Mouse (Mus musculus): ENCODE results near the gene Chrm4. TPM values are rescaled to one million over a fixed set of nuclear protein-coding genes. Genes with fewer than 3 reads are reported as not detected.

Chrm4 gene
- polyA plus RNA-seq, 1 experiment from 2014 or later: 0.17 TPM

DNA sequence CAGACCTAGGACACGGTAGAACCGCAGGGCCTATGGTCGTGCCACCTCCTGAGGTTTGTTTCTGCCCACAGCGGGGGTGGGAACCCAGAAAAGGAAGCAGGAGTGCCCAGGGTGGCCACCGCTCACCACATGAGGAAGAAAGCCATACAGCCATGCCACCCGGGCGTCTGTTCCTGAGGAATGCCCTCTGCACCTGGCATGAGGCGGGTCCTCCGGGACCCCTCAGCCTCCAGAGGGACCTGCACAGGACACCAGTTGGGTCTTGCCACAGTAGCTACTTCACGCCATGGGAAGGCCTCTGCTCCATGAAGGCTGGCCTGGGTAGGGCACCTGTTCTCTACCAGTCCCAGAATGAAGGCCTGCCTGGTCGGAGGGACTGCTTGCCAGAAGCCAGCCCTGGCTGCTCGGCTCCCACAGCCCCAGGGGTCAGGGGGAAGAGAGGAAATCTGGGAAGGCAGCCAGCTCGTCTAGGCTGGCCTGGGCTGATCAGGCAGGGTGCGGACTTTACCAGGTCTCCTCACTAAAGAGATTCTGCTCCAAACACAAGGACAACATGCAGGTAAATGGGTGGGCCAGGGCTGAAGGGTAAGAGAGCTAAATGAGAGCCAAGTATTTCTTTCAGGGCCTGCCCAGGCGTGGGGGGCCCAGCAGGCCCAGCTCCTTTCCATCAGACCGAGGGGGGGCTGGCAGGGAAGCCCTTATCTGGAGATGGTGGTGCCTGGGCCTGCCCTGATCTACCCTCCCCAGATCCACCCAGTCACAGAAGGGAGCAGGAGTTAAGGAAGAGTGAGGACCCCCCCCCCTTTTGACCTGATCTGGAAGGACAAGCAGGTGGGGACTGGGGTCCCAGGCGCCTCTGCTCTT lies 22.6 kb downstream of the Chrm4 start:
- H3K4me3 ChIP-seq: peak overlapping the region; percentile 63
- peak overlapping the region; percentile 94 for H3K27ac ChIP-seq
- ATAC-seq: peak; percentile 83
- peak overlapping the region; percentile 88 for H3K9ac ChIP-seq
- no peaks in the 10 kb centered on the region for H3K9me3 ChIP-seq (replicated peaks)
- no peaks in the 10 kb centered on the region for H3K27me3 ChIP-seq (replicated peaks)
- H3K36me3 ChIP-seq: peaks cover 20% of the 10 kb centered on the region
- H3K4me1 ChIP-seq: peaks cover 98% of the 10 kb centered on the region
- H3K4me2 ChIP-seq: peak overlapping the region; percentile 85
- 14% methylated on average over 17 of the region's 17 CpGs for WGBS (ENCODE audit: insufficient replicate concordance)

DNA sequence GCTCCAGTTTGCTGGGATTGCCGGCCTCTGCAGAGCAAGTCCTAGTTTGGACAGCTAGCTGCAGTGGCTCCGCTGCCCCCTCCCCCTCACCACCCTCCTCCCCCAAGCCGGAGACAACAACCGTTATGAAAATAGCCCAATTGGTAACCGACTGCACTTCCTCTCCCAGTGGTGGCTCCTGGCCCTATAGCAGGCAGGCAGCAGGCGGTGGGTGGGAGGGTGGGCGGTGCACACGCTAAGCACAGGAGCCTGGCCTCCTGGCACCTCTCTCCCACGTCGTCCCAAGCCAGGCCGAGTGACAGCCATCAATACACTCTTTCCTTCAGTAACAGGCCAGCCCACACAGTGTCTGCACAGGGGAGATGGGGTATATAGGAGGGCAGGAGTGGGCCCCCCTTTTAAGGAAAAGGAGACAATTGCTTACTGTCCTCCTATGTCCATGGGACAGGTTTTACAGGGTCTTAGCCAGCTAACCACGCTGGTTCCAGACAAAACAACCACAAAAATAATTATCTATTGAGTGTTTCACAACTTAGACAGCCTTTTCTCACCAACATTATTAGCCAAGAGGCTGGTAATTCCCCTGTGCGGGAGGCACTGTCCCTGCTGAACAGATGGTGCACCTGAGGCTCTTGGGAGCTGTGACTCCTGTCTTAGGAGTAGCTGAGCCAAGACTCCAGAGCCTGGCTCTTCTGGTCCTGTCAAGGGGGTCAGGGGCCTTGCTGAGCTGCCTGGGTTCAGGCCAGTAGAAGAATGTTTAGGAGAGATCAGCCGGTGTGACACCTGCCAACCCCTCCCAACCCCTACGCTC lies 23.4 kb downstream of the Chrm4 start:
- Histone ChIP-seq H3K36me3 (peaks cover 12% of the 10 kb centered on the region), H3K9ac (peak overlapping the region; percentile 88), H3K27me3 (replicated peaks) (no peaks in the 10 kb centered on the region), H3K9me3 (replicated peaks) (no peaks in the 10 kb centered on the region), H3K4me3 (peak overlapping the region; percentile 63), H3K4me2 (peak overlapping the region; percentile 85), H3K4me1 (peaks cover 98% of the 10 kb centered on the region), H3K27ac (peak overlapping the region; percentile 94)
- WGBS (ENCODE audit: insufficient replicate concordance): 7% methylated on average over 15 of the region's 15 CpGs
- ATAC-seq: peak; percentile 75

DNA sequence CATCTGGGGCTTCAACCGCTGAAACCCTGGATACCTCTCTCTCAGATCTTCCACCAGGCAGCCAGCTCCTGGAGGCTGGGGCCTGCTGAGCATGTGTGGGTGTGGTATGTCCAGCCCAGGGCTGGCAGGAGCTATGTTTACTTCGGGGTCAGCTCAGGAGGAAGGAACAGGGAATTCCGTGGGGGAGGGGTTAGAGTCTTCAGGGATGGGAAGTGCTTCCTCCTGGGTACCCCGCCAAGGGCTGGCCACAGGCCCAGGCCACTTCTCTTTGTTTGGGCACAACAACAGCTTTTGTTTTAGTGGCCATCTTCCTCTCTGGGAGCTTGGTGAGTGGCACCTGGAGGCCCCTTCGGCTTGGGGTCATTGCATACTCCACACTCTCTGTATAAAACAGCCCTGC lies 26.8 kb downstream of the Chrm4 start:
- Histone ChIP-seq H3K27me3 (replicated peaks) (no peaks in the 10 kb centered on the region), H3K4me3 (no peak overlapping the region), H3K27ac (peak overlapping the region; percentile 61), H3K9ac (peak overlapping the region; percentile 4; the same call in 1 of the 2 replicates), H3K36me3 (peaks cover 3% of the 10 kb centered on the region; the same call in 1 of the 2 replicates), H3K9me3 (replicated peaks) (no peaks in the 10 kb centered on the region), H3K4me1 (peaks cover 98% of the 10 kb centered on the region), H3K4me2 (no peak overlapping the region)
- WGBS (ENCODE audit: insufficient replicate concordance): 42% methylated on average over 5 of the region's 5 CpGs
- no peak for ATAC-seq

DNA sequence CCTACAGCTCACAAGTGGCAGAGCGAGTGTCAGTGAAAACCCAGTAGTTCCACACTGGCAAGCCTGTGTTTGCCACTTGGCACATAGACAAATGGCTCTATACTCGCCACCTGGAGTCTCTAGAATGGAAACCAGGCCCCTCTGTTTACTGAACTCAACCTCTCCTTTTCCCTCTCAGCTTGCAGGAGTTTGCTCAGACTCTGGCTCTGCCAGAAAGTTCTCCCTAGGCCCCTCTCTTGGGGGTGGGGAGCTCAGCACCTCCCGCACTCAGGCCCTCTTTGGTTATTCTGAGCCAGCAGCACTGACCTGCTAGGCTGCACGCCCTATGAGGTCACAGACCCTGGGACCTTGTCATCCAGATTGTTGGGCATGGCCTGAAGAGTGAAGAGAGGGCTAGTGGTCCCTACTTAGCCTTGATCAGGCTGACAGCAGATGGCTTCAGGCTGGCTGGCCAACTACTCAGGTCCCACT lies 28.1 kb downstream of the Chrm4 start:
- H3K27ac ChIP-seq: peak overlapping the region; percentile 57
- no peak for ATAC-seq
- peaks cover 98% of the 10 kb centered on the region for H3K4me1 ChIP-seq
- H3K9me3 ChIP-seq (replicated peaks): no peaks in the 10 kb centered on the region
- 90% methylated on average over 4 of the region's 4 CpGs for WGBS (ENCODE audit: insufficient replicate concordance)
- H3K36me3 ChIP-seq: peaks cover 16% of the 10 kb centered on the region
- no peak overlapping the region for H3K9ac ChIP-seq
- H3K4me3 ChIP-seq: no peak overlapping the region
- no peaks in the 10 kb centered on the region for H3K27me3 ChIP-seq (replicated peaks)
- H3K4me2 ChIP-seq: no peak overlapping the region

DNA sequence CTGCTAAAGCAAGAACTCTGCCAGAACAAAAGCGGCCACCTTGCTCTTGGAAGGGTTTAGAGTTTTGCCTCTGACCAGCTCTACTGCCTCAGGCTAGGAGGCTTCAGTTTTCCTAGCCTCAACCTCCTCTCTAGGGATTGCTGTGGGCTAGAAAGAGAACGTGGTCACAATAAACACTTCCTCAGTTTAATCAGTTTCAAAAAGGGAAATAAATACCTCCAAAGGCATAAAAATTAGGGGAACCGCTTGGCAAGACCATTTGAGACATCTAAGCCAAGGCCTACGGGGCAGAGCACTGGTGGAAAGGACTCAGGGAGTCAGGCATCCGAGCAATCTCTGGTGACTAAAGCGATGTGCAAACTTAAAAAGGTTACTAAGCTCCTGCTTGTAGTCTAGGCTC lies 28.8 kb downstream of the Chrm4 start:
- Histone ChIP-seq H3K9me3 (replicated peaks) (no peaks in the 10 kb centered on the region), H3K4me2 (no peak overlapping the region), H3K4me3 (no peak overlapping the region), H3K9ac (peak overlapping the region; percentile 43; the same call in 1 of the 2 replicates), H3K27me3 (replicated peaks) (no peaks in the 10 kb centered on the region), H3K36me3 (peaks cover 22% of the 10 kb centered on the region), H3K4me1 (peaks cover 98% of the 10 kb centered on the region), H3K27ac (peak overlapping the region; percentile 57)
- no peak for ATAC-seq
- WGBS (ENCODE audit: insufficient replicate concordance): 73% methylated on average over 6 of the region's 6 CpGs

DNA sequence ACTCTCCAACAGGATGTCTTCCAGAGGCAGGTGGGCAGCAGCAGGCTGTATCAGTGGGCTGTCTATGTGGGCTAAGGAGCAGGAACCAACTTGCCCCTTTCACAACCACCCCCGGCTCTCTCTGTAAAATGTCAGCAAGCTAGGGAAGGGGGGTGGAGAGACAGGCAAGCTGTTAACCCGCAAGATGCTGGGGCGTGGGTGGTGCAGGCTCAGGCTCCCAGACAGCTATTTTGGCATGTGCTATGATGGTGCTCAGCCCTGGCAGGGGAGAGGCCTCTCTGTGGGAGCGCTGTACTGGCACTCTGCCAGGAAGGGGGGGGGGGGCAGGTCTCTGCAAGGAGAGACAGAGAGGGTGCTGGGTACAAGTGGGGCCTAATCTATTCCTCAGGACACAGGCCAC lies 30.0 kb downstream of the Chrm4 start:
- Histone ChIP-seq H3K27ac (peak overlapping the region; percentile 77), H3K4me1 (peaks cover 98% of the 10 kb centered on the region), H3K36me3 (peaks cover 22% of the 10 kb centered on the region), H3K9ac (peak overlapping the region; percentile 35), H3K27me3 (replicated peaks) (no peaks in the 10 kb centered on the region), H3K4me2 (peak overlapping the region; percentile 51), H3K9me3 (replicated peaks) (no peaks in the 10 kb centered on the region), H3K4me3 (no peak overlapping the region)
- WGBS (ENCODE audit: insufficient replicate concordance): 20% methylated on average over 4 of the region's 4 CpGs
- peak; percentile 50 for ATAC-seq

DNA sequence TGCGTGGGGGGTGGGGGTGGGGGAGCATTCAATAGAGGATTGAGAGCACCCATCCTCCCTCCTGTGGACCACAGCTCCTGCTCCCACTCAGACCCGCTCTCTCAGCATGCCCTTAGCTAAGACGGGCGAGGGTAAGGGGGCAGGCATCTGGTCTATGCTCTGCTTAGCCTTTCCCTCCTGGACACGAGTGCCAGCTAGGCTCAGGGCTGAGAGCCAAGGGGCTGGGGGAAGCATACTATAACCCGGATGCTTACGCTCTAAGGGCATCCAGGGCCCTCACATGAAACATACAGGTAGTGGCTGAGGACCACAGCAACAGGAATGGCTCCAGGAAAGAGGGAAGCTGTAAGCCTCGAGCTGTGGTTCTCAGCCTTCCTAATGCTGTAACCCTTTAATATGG lies 31.0 kb downstream of the Chrm4 start:
- H3K9ac ChIP-seq: peak overlapping the region; percentile 8; the same call in 1 of the 2 replicates
- no peak overlapping the region for H3K4me3 ChIP-seq
- ATAC-seq: no peak
- no peaks in the 10 kb centered on the region for H3K9me3 ChIP-seq (replicated peaks)
- peak overlapping the region; percentile 51; the same call in 1 of the 2 replicates for H3K4me2 ChIP-seq
- 82% methylated on average over 8 of the region's 8 CpGs for WGBS (ENCODE audit: insufficient replicate concordance)
- no peaks in the 10 kb centered on the region for H3K27me3 ChIP-seq (replicated peaks)
- no peak overlapping the region for H3K27ac ChIP-seq
- peaks cover 100% of the 10 kb centered on the region for H3K4me1 ChIP-seq
- peaks cover 22% of the 10 kb centered on the region for H3K36me3 ChIP-seq

DNA sequence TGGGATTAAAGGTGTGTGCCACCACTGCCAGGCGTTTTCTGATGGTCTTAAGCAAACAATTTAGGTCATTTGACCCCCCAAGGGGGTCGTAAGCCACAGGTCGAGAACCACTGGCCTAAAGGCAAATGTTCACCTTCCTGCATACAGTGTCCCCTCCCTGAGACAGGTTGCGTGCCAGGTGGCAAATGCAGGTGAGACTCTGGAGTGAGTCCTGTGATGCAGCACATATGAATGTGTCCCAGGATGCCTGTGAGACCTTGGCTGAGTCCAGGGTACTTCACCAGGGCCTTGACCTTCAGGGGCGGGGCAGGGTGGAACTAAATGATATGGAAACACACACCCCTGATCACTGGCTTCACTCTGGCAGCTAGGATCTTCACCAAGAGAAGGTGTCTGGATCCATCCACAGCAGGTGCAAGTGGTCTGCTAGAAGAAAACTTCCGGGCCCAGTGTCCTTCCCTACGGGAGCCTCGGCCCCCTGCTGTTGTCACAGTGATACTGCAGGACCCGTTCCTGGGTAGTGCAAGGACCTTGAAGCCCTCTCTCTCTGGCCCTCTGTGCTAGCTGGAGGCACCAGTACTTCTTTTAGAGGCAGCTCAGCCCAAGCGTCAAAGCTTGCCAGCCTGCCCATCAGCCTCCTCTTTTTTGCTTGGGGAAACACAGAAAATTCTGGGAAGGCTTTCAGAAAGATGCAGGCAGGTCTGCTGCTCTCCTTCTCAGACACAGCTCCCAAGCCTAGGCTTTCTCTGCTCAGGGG lies 31.8 kb downstream of the Chrm4 start:
- Histone ChIP-seq H3K27me3 (replicated peaks) (no peaks in the 10 kb centered on the region), H3K36me3 (peaks cover 22% of the 10 kb centered on the region), H3K4me3 (no peak overlapping the region), H3K9ac (peak overlapping the region; percentile 37), H3K27ac (peak overlapping the region; percentile 37), H3K4me1 (peaks cover 94% of the 10 kb centered on the region), H3K4me2 (peak overlapping the region; percentile 28; the same call in 1 of the 2 replicates), H3K9me3 (replicated peaks) (no peaks in the 10 kb centered on the region)
- 42% methylated on average over 10 of the region's 10 CpGs for WGBS (ENCODE audit: insufficient replicate concordance)
- ATAC-seq: no peak

DNA sequence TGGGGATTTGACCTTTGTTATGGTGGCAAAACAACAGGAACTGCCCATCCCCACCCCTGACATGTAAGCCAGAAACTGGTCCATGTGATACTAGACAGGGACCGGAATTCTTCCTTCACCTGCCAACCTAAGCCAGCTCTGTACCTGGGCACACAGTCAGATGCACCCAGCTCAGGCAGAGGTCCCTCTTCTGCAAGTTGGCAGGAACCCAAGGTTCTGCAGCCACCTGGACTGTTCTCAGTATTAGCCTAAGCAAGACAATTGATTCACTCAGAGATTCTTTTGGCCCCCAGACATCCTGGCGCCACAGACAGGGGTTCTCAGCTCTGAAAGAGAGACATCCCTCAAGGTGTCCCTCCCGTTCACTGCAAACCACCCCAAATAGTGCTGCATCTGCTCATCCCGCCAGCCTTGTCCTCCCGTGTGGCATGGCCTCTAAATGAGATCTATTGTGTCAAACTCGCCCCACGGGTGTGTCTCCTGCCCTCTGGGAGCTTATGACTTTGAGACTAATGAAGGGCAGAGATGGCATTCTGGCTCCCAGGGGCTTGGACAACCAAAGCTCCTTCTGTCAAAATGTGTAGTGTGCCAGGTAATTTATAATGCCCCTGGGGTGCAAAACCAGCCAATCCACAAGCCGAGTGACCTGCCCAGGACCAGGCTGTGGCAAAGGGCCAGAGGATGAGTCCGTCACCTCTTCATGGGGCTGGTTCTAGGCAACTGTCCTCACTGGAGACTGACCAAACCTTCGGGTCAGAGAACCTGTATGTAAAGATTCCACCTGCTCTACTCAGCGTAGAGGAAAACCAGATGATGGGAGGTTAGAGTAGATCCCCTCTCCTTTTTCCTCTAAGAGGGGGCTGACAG lies 32.7 kb downstream of the Chrm4 start:
- H3K9me3 ChIP-seq (replicated peaks): no peaks in the 10 kb centered on the region
- H3K27ac ChIP-seq: peak overlapping the region; percentile 37
- no peak overlapping the region for H3K4me3 ChIP-seq
- peaks cover 3% of the 10 kb centered on the region; the same call in 1 of the 2 replicates for H3K27me3 ChIP-seq (replicated peaks)
- no peak overlapping the region for H3K4me2 ChIP-seq
- H3K4me1 ChIP-seq: peaks cover 93% of the 10 kb centered on the region
- WGBS (ENCODE audit: insufficient replicate concordance): 78% methylated on average over 11 of the region's 11 CpGs
- peak overlapping the region; percentile 37; the same call in 1 of the 2 replicates for H3K9ac ChIP-seq
- H3K36me3 ChIP-seq: peaks cover 22% of the 10 kb centered on the region
- ATAC-seq: no peak

DNA sequence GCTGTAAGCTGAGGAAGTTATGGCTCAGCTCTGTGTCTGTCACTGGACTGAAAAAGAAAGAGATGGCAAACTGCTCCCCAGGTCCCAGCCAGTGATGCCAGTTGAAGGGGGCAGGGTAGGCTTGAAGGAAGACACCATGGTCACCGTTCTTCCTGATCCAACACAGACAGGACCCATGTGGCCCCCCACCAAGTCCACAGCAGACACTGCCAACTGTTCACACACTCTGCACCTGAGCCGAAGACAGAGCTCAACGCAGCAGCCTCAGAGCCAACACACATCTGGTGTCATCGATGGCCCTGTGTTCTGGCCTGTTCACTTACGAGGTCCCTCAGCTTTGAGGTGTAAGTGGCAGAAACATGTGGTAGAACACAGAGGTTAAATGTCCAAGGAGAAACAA lies 33.4 kb downstream of the Chrm4 start:
- no peak overlapping the region for H3K9ac ChIP-seq
- H3K9me3 ChIP-seq (replicated peaks): no peaks in the 10 kb centered on the region
- WGBS (ENCODE audit: insufficient replicate concordance): 82% methylated on average over 5 of the region's 5 CpGs
- H3K27ac ChIP-seq: 0 out of 2 replicates have a peak overlapping the region, but pooled peaks have one; percentile 37
- ATAC-seq: no peak
- peaks cover 91% of the 10 kb centered on the region for H3K4me1 ChIP-seq
- H3K4me2 ChIP-seq: no peak overlapping the region
- H3K4me3 ChIP-seq: no peak overlapping the region
- peaks cover 22% of the 10 kb centered on the region for H3K36me3 ChIP-seq
- peaks cover 10% of the 10 kb centered on the region for H3K27me3 ChIP-seq (replicated peaks)

Measured in liver, embryonic 12.5 days (tissue).